Mouse (Mus musculus) induced T-regulatory cell, adult 2 months (primary cell): Measurements from ENCODE around the gene Vps13c.

Experiments used
- DNase-seq: peaks from one replicate; pipeline ENCODE4 v3.0.0-alpha.2; 2012; ENCODE audit warnings: low read depth

Gene Vps13c

DNA sequence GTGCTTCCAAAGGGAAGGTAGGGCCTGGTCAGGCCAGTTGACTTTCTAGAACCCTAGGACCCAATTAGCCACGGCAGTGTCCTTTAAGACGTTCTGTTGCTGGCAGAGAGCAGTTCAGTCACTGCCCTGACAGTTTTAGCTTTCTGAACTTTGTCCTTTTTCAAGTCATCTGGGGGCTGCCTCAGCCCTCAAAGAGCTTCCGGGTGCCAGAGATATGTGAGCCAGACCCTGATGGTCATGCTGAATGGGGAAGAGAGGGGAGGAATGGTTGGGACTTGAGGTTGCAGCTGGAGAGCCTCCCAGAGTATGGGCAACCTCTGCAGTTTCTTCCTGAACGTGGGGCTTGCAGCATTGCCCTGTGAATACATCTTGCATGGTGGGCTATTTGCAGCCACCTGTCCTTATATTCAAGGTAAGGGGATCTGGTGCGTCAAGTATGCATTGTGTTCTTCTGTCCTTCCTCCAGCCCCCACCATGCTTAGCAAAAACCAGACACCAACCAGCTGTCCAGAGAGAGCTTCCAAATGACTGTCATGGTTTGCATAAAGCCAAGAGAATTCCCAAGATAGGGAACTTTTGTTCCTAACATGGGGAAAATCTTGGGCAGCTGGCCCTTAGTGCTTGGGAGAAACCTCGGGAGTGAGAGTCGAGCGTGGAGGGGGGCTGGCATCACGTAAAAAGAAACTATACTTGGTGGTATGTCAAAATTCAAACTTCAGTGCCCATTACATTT is 182.3 kb downstream of the Vps13c start:
- DNase-seq: no peak

DNA sequence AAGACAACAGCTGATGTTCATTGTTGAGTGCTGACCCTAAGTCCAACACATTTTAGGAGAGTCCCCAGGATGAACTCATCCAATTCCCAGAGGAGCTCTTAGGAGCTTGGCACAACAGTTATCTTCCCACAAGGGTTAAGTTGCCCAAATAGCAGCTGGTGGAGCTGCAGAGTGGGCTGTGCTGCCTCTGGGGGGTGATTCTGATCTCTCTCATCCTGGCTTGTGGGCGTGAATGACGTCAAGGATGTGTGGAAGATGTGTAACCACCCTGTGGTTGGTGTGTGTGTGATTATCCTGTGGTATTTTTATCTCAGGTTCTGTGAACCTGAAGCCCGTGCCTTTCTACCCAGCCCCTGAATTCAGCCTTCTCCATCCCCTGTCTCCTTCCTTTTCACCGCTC is 188.4 kb downstream of the Vps13c start:
- peak; percentile 29 for DNase-seq

DNA sequence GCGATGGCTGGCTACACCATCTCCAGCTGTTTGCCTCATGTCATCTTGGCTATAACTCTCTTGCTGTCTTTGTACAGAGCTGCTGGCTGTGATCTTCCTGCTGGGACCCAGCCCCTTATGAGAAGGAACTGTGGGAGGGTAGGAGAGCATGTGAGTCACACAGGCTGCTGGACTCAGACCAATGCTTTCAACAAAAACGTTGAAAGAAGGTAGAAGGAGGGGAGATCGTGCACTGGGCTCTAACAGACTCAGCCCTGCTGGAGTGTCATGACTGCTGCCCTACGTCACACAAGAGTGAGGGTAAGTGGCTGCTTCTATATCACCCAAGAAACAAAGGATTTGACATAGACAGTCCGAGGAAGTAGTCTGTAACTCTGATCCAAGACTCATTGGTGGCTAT is 193.6 kb downstream of the Vps13c start:
- no peak for DNase-seq
